Mouse (Mus musculus) urinary bladder, postnatal 36 days (tissue): ENCODE measurements around the gene Taf15.

Source experiments
- DNase-seq, 2 experiments: peaks; one replicate each; pipeline ENCODE4 v3.0.0; 2022; ENCODE audit warnings: low spot score in 2 of 2, mixed read lengths in 1 of 2

Taf15 gene

DNA sequence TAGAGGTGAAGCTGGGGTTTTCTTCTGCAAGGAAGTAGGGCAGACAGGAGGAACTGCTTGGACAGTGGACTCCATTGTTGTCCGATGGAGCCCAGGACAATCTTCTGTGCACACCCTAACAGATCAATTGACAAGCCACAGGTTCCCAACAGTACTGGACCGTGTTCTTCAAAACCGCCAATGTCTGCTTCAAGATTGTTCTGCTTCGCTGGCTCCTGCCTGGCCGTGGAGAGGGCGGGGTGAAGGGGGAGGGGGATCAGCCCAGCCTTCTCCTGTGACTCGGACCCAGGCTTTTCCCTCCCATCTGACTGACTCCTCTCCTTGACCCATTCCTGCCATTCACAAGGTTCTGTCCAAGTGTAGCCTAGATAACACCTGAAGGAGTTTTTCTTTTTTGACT lies 15.6 kb upstream of the Taf15 start:
- DNase-seq, result no peak

DNA sequence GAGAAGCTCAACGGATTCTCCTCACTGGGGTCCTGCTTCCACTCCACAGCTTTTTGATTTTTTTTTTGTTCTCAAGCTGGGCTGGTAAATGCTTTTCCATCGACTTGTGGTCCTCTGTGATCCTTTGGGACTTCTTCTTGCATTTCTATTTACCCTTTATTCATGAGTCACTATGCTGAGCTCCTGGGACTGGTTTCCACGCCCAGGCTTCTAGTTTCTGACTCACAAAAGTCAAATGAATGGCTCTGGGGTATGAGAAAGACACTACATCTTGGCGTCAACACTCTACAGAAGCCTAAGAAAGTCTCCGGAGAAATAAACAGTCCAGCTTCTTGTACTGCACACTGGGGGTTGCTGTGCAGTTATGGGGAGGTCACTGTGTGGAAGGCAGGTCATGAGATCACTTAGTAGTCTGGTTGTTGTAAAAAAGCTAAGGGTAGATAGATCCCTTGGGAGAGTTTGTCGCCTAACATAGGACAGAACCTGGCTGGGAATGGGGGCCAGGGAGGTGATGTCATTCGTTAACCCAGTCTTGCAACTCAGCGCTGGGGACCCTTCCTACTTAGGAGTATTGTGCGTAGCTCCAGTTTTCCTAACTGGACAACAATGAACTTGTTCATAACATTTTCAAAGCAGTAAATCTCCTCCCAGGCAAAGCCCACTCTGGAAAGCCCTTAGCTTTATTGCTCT lies 14.8 kb upstream of the Taf15 start:
- DNase-seq, result peak in 1 of 2 experiments; percentile 41

DNA sequence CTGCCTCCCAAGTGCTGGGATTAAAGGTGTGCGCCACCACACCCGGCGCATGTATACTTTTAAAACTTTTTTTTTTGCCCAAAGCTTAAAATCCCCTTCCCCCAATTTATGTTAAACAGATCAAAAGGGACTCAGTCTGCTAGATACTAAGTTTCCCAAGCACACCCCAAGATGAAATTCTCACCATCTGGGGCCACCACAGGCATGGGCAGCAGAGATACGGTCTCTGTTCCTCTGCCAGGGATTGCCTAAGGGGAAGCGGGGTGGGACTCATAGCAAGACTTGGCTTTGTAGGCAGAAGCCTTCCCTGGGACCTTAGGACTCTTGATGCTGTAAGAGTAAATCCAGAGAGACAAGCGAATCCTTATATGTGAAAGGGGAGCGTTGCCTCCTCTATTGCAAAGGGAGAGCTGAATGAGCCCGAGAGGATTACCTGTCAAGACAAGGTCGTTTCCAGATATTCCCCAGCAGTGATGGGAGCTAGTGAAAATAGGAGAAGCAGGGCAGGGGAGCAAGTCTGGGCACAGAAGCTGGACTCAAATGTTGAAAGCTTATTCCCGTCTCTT lies 11.3 kb upstream of the Taf15 start:
- no peak for DNase-seq

DNA sequence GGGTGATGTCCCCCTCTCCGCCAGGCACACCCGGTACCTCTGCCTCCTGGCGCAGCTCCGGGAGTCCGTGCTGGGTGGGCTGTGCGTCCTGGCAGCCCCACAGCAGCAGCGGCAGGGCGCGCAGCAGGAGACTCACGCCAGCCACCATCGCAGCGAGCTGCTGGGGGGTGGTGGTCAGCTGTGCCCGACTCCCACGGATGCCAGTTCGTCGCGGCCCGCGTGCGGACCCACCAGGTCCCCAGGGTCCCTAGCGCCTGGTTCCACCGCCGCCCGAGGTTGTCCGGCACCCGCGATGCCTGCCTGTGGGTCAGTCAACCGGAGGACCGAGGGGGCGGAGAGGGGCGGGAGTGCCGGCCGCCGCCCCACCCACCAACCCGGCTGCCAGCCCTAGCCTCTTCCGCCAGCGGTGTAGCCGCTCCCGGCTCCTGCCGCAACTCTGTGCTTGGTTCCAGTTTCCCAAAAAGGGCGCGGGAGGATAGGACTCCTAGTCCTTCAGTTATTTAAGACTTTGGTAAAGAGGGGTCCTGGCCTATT lies 10.1 kb upstream of the Taf15 start, which contains the start of gene Mmp28:
Gene Mmp28 (minus strand): TSS at position 361 of the 534 bp plus-strand sequence.
- peak; percentile 67 to 71 for DNase-seq

DNA sequence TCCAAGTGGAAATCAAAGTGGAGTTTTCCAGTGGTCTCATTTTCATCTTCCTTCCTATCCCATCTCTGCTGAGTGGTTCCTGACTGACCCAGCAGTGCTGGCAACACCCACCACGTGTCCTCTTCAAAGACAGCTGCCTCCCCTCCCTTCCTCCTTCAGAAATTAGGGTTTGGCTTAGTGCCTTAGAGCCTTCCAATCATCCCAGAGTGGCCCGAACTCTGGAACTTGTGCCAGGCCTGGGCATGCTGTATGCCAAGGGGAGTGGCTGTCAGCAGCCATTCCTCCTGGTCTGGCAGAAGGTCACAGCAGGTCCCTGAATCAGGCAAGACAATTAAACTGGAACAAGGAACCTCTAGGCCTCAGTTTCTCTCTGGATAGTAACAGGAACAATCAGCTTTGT lies 6.9 kb upstream of the Taf15 start:
- peak in 1 of 2 experiments; percentile 63 for DNase-seq

DNA sequence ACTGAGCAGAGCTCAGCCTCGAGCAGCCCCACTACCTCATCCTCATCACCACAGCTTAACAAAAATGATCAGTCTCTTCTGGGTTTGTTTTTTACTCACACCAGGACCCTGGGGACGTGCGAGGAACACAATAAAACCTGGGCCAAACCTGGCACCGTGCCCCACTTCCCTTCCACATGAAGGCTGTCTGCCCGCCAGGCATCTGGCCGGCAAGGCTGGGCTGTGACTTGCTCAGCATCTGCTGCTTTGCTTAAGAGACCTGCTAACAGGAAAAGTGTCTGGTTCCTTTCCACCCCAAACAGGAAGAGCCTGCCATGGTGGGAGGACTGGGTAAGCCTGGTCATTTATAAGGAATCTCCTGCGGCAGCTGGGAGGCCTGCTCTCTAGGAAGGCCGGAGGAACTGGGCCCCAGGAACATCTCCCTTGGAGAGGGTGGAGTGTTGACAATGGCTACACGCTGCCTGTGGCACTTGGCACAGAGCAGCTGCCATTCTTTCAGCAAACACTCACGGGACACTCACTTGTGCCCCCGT lies 5.7 kb upstream of the Taf15 start:
- DNase-seq, result peak in 1 of 2 experiments; percentile 68

DNA sequence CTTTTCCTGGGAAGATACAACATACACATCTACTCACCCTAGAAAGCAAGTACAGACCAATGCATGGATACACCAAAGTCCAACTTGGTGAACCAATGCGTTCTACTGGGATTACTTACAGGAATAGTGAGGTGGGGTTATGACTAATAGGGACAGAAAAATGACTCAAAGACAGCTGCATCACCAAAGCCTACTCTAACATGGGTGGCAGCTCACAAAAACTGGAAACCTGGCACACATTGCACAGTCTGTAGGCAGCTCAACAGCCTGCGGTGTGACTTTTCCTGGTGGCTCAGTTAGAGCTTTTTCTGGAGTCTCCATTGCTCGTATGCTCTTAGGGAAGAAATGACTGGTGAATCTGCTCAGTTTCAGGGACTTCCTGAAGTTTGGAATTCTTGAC lies 4.1 kb upstream of the Taf15 start:
- DNase-seq, result no peak

DNA sequence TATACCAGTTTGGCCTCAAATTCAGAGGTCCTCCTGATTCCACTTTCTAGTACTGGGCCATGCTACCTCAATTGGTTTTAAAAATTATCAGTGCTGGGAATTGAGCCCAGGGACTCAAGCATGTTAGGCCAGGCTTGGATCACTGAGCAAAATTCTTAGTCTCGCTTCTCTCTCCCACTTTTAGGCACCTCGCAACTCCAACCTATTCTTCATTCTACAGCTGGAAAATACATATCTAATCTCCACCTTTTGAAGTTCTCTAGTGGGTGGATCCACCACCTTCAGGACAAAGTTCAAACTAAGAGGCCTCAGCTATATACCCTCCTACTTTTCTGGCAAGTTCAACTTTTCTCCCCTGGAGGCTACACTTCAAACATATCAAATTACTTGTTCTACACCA lies 1.1 kb upstream of the Taf15 start:
- DNase-seq, result no peak

DNA sequence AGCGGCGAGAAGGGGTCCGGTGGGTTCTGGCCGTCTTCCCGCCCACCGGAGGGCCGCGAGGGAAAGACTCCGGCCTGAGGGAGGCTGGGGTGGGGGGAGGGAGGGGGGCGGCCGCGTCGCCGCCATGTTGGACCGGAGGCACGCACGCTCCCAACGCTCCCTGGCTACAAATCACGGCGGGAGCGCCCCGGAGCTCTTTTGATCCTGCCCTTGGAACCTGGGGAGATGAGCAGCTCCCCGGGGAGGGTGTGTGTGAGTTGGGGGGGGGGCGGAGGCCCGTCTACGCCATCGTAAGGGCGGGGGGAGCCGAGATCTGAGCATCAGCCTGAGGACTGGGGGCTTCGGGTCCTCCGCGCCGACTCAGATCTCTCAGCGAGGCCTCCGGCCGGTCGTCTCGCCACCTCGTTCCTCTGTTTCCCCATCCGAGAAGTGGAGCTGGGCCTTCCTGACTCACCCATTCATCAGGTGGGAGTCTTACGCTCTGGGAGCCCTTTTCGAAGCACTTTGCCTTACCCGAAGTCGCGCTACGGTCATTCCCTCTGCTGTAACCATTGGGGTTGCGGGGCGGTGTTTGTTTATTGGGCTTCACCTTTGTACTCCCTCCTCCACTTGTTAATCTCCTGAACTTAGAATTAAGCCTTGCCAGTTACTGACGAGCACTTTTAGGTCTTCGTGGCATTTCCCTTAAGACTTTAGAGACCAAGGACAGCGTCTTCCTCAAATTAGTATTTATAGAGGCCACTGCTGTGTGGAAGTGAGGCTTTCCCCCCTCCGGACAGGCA lies 540 bp downstream of the Taf15 start:
- DNase-seq, result no peak

DNA sequence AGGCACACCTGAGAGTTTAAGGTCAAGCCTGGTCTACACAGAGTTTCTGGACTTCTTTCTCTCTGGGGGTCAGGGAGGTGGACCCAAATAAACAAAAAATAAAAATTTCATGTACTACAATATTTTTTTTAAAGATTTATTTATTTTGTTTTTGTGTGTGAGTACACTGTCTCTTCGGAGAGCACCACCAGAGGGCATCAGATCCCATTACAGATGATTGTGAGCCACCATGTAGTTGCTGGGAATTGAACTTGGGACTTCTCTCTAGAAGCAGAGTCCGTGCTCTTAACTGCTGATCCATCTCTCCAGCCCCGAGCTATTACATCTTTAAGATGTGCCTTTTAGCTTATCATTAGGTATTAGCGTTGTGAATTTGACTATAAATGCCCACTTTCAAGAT lies 18.6 kb downstream of the Taf15 start:
- no peak for DNase-seq

DNA sequence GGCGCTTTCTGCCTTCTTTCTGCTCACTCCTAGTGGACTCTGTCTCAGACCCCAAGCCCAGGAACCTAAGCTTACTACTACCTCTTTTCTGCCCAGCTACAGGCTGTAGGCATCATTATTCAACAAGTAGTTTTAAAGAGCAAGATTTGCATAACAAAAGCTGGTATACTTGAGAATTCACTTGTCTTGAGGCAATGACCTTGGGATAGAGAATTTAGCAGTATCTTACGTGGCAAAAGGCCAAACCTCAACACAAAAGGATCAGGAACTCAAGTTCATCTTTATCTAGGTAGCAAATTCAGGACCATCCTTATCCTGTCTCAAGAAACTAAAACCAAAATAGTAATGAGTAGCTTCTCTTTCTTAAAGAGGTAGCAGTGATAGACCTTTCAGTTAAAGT lies 22.7 kb downstream of the Taf15 start:
- no peak for DNase-seq

DNA sequence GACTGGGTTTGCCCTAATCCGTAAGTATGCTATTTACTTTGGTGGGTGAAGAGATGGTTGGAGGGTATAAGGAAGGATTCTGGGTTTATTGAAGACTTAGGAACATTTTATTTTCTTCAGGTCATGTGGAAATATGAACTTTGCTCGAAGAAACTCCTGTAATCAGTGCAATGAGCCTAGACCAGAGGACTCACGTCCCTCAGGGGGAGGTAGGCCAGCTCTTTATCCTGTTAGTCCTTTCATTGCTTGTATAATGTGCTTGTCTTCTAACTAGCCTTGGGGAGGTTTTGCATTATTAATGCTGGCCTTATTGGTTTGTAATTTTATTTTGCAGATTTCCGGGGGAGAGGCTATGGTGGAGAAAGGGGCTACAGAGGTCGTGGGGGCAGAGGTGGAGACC lies 31.4 kb downstream of the Taf15 start:
- DNase-seq, result no peak

DNA sequence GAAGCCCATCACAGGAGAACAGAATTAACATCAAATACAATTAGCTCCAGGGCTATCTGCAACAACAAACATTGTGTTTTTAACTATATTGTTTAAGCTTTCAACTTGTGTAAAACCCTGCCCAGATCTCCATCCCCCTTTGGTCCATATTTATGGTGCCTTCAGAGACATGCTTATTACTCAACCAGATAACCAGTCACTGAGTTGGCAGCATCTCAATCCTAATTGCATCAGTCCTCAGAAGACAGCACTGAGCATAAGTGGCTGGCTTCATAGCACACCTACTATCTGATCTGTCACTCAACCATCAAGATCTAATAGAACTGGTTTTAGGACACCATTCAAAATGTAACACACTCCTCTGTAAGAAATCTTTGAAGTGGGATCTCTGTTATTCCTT lies 36.6 kb downstream of the Taf15 start:
- no peak for DNase-seq

DNA sequence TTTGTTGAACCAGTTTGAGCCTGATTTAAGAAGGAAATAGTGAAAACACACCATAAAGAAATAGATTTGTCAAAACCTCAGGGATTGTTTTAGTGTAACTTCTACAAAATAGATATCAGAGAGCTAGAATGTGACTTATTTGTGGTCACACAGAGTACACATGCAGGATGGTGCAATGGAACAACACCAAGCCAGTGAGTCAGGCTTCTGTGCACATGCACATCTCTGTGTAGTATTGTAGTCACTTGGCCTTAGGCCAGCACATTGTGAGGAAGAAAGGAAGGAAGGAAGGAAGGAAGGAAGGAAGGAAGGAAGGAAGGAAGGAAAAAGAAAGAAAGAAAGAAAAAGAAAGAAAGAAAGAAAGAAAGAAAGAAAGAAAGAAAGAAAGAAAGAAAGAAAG lies 44.3 kb downstream of the Taf15 start:
- DNase-seq, result no peak

DNA sequence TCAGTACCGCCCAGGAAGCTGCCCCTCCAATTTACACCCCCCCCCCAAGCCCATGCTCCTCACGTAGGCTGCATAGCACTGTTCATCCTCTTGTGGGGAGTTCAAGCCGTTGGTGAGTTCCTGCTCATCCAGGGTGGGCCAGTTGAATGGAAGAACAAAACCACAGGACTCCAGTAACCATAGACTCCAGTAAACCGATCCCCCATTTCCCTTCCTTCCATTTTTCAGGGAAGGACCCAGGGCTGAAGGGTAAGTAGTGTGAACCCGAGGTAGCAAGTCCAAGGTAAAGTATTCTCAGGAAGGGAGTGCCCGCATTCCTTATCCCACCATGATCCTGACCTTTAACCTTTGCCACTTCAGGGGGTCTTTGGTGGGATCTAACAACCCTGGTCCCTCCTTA lies 45.5 kb downstream of the Taf15 start:
- DNase-seq, result no peak

DNA sequence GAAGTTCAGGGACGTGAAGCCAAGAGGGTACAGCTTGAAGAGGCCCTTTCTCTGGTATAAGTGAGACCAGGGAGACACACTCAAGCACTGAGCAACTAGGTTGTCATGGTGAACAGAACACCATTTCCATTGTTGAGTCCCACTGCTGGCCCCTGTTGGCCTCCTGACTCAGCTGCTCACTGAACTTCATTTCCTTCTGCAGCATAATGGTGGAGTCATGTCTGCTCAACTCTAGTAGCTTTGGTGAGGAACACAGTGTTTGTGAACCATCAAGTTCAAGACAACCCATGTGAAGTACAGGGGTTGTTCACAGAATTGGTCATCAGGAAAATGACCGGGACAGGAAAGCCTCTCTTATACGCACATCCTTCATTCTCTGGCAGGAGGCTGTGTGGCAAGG lies 49.2 kb downstream of the Taf15 start, which contains the start of gene Heatr9:
Gene Heatr9 (minus strand): TSS at position 101 of the 400 bp plus-strand sequence.
- DNase-seq, result no peak

DNA sequence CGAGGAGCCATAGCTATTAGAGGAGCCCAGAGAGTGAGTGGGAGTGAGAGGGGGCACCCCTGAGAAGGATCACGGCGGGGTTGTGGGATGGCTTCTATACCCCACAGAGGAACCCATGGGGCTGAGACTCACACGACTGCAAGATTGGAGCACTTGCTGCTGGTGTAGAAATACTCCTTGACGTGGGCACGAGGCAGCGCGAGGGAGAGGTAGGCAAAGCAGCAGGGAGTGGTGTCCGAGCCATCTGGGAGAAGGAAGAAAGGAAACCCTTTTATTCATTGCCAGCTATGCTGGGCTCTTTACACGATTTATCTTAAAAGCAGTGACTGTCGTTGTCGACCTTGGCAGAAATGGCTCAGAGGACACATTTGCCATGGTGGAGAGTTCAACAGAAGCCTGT lies 56.1 kb downstream of the Taf15 start:
- no peak for DNase-seq

DNA sequence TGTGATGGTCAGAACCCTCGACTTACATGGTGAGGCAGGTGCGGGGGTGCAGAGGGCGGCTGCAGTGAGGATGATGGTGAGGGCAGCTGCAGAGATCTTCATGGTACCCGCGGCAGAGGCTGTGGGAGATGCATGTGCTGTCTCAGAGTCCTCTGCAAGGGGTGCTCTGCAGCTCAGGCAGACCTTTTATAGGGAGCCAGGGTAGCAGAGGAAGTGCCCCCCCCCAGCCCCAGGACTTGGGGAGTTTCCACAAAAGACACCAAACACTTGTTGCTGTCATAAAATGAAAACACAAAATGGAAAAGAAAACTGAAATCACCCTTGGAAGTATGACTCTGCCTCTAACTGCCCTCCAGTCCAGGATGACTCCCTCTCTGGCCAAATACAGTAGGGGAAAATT lies 57.5 kb downstream of the Taf15 start, which contains the start of gene Ccl5:
Gene Ccl5 (minus strand): TSS at position 159 of the 400 bp plus-strand sequence.
- DNase-seq, result no peak

DNA sequence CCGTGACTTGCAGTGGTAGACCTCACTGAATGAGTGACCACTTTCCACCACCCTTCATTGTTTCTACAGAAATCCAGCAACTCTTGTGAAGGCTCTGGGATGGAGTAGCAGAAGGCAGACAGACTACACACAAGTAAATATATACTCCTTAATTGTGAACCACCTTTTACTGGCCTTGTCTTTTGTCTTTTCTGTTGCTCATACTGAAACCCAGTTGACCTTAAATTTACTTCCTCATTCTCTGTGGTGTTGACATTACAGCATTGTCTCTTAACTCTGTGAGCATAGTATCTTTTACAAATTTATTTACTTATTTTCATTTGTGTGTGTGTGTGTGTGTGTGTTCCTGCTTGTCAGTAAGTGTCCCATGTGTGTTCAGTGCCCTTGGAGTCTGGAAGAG lies 60.3 kb downstream of the Taf15 start:
- DNase-seq, result no peak

DNA sequence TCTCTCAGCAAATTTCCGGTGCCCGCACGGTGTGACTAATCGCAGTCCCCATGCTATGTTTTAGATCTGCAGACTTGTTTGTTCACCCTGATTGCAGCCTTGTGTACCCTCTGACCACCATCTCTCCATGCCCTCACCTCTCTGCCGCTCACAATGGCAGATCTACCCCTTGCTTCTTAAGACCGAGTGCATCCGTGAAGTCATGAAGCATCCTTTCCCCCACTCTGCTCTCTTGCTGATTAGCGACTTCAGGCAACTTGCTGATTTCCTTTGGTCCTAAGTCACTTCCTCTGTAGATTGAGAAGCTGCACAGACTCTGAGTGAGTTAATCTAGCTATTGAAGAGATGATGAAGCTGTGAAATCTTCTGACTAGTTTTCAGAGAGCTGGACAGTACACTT lies 61.3 kb downstream of the Taf15 start:
- DNase-seq, result no peak

DNA sequence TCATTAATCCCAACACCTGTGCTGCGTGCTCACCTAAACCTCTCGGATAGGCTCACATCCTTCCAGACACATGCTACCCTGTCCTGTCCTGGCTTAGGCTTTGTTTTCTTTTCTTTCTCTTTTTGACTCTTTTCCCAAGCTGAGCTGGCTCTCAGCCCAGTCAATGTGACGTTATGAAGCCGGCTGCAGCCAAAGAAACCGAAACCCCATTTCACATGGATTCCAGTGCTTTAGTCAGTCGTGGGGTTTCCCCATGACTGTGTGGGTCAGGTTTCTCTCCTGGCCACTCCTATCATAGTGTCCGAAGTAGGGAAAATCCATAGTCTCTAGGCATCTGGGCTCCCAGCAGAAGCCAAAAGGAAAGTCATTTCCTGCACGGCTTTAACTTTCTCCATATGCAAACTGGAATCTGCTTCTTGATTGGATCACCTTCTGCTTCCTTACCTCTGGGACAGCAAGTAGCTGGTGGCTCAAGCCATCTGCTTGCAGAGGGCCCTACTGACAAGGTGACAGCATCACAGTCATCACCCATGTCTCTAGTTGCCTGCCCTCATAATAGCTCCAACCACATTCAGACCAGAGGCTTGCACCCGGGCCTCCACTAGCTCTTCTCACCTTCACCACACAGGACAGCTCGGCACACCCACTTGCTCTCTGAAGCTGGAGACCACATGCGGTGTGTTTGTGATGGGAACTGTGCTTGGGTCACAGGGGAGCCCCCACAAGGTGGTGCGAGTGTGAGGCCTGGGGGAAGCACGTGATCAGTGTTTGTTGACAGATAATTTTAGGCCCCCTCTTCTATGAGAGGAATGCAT lies 61.9 kb downstream of the Taf15 start:
- peak; percentile 33 to 78 for DNase-seq
